Mouse (Mus musculus) megakaryocyte, embryonic 14.5 days (primary cell): ENCODE data around the gene Rffl. TPM values are rescaled to one million over a fixed set of nuclear protein-coding genes. Genes with fewer than 3 reads are reported as not detected.
A peak's percentile ranks its signal among the peaks of the same experiment; 100 is the strongest.

ENCODE experiments used
- H3K27me3 ChIP-seq: replicated peaks from 2 replicates; pipeline ENCODE3; 2012; ENCODE audit warnings: inconsistent platforms
- H3K36me3 ChIP-seq: replicated peaks from 2 replicates; pipeline ENCODE3; 2012; ENCODE audit warnings: low read length, inconsistent platforms, mixed read lengths
- H3K4me1 ChIP-seq: 2 replicates; pipeline ENCODE4 v1.6.1; 2012; ENCODE audit warnings: inconsistent platforms
- H3K4me3 ChIP-seq: replicated peaks from 2 replicates; pipeline ENCODE3; 2012; ENCODE audit warnings: moderate library complexity, mild to moderate bottlenecking, inconsistent platforms
- H3K9me3 ChIP-seq: 2 replicates; pipeline ENCODE4 v1.6.1; 2012; ENCODE audit warnings: inconsistent platforms
- FLI1 ChIP-seq: IDR thresholded peaks from 2 replicates; pipeline ENCODE4 v1.6.1; 2012; ENCODE audit warnings: low read length, inconsistent platforms, mixed read lengths
- GATA1 ChIP-seq: IDR thresholded peaks from 3 replicates; pipeline ENCODE4 v1.6.1; 2012; ENCODE audit warnings: mixed read lengths, low read length, inconsistent platforms, borderline replicate concordance
- polyA plus RNA-seq: library from polyadenylated mRNA; stranded (reverse); fragments of >175 nt; gene quantifications from 2 replicates; pipeline ENCODE4 v1.2.3, GENCODE M21; 2012; ENCODE audit warnings: low replicate concordance; ENCODE audit not compliant: insufficient read depth

Gene Rffl
- polyA plus RNA-seq, 1 experiment: 5.6 TPM

DNA sequence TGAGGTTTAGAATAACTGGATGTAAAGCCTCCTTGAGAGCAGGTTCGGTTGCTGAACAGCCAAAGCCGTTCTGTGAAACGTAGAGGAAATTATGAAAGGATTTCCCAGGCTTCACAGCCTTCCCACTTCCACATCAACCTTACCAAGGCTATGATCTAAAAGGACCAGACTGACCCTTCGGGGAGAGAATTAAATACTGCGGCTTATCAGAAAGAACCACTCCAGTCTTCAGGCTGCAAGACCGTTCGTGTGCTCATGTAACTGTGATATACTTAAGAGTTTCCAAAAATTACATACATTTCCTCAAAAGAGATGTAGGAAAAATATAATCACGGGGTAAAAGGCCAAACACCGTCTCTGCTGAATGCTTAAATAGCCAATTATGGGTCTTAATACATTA is 8.4 kb downstream of the Rffl start:
- H3K36me3 ChIP-seq: peaks cover 63% of the 10 kb centered on the region
- H3K4me1 ChIP-seq: peaks cover 82% of the 10 kb centered on the region
- no peaks in the 10 kb centered on the region for H3K9me3 ChIP-seq
- H3K4me3 ChIP-seq: no peak overlapping the region
- no peaks in the 10 kb centered on the region for H3K27me3 ChIP-seq
- TF ChIP-seq GATA1: no peak

DNA sequence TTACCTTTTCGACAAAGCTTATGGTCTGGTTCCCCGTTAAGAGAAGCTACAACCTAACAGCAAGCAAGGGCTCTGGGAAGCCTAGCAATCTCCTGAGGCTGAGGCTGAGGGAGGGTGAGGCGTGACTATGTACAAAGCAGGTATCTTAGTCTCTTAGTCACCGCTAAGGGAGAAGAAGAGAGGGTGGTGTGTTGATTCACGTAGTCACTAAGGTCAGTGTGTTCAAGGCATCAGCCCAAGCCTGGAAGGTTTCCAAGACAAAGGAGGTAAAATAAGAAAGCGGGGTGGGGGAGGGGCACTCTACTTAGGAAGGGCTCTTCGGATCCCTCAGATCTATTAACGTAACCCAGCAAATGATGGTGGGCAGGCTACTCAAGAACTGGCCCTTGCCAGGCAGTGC is 9.5 kb downstream of the Rffl start:
- TF ChIP-seq GATA1: no peak
- no peak for TF ChIP-seq FLI1
- peaks cover 68% of the 10 kb centered on the region for H3K36me3 ChIP-seq

DNA sequence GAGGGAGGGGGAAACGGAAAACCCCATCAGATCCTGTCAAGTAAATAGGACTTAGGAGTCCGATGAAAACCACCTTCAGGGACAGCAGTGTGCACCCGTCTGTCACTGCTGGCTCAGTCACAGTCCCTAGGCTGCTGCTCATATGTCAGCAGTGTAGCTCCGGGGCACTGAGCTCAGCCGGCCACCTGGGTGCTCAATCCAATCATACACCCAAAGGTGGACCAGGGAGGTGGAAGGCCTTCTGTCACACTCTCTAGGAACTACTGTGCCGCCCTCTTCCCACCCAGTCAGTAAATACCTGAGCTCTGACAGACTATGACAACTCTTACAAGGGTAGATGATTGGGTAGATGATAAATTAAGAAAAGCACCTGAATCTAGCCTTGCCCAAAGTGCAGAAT is 10.3 kb downstream of the Rffl start:
- no peak for TF ChIP-seq GATA1
- no peak for TF ChIP-seq FLI1
- Histone ChIP-seq H3K4me1 (peaks cover 84% of the 10 kb centered on the region), H3K4me3 (peak overlapping the region; percentile 23), H3K36me3 (peaks cover 72% of the 10 kb centered on the region), H3K9me3 (no peaks in the 10 kb centered on the region), H3K27me3 (no peaks in the 10 kb centered on the region)

More for the DNA sequence above, 9.5 kb downstream of the Rffl start:
- Histone ChIP-seq H3K9me3 (no peaks in the 10 kb centered on the region), H3K4me1 (peaks cover 82% of the 10 kb centered on the region), H3K27me3 (no peaks in the 10 kb centered on the region), H3K4me3 (no peak overlapping the region)

DNA sequence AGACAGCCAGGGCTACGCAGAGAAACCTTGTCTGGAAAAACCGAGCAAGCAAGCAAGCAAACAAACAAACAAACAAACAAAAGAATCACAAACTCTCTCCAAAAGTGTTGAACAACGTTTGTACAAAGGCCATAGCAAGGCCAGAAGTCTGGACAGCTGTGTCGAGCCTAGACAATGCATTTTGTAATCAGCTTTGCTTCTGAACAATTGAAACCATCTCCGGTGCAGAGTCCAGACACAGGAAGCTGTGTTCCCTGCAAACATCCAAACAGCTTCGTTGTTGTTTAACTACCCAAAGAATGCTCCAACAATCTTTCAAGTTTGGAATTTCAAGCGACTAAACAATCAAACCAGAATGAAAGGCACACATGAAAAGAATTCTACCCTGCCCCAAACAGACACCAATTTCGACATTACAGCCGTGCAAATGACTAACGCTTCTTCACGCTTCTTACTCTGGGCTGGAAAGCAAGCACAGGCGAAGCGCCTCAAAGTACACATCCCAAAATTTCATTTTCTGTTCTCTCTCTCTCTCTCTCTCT is 13.6 kb downstream of the Rffl start:
- Histone ChIP-seq H3K36me3 (peaks cover 85% of the 10 kb centered on the region), H3K4me3 (no peak overlapping the region), H3K4me1 (peaks cover 86% of the 10 kb centered on the region), H3K27me3 (no peaks in the 10 kb centered on the region), H3K9me3 (no peaks in the 10 kb centered on the region)
- TF ChIP-seq FLI1 (no peak), GATA1 (no peak)

DNA sequence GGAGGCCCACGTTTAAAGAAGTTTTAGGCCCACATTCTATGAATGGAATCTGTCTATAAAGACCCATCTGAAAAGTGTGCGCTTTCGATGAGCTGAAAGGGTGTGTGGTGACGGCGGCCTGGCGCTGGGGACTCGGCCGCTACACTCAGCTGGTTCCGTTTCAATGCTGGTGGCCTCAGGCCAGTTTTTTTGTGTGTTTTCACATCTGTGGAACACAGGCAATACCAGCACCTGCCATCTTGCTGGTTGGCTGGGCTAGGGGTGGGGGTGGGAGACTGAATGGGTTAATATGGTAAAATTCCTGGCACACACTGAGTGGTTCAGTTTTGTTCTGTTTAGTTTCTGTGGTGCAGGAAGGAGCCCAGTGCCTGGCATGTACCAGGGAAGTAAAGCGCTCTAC is 15.0 kb downstream of the Rffl start:
- Histone ChIP-seq H3K36me3 (peaks cover 83% of the 10 kb centered on the region), H3K4me1 (peaks cover 86% of the 10 kb centered on the region), H3K4me3 (no peak overlapping the region), H3K27me3 (no peaks in the 10 kb centered on the region), H3K9me3 (no peaks in the 10 kb centered on the region)
- no peak for TF ChIP-seq FLI1
- no peak for TF ChIP-seq GATA1

DNA sequence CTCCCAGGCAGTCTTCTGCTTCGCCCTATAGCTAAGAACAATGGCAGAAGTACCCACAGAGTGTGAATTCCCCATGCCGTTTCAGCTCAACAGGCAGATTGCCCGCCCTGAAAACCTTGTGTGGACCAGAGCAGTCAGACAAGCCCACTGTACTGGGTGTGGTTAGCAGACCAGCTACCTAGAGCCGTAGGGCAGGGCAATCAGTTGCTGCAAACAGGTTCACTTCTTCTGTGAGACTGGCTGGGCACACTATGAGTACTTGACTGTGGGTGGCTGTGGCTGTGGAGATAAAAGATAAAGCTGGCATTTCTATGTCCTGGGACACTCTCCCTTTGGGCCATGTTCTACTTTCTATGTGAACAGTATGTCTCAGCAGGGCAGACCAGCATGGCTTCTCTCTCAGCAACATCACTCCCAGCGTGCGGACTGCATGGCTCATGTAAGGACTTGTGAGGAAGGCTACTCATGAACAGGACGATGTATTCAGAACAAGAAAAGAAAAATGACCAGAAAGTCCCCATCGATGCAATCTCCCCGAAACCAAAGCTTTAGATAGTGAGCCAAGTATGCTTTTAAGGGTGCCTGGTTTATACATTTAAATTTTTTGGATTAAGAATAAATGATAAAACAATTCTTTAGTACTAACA is 15.6 kb downstream of the Rffl start:
- no peak for TF ChIP-seq GATA1
- Histone ChIP-seq H3K4me3 (peak overlapping the region; percentile 35), H3K36me3 (peaks cover 82% of the 10 kb centered on the region), H3K9me3 (no peaks in the 10 kb centered on the region), H3K27me3 (no peaks in the 10 kb centered on the region), H3K4me1 (peaks cover 86% of the 10 kb centered on the region)

DNA sequence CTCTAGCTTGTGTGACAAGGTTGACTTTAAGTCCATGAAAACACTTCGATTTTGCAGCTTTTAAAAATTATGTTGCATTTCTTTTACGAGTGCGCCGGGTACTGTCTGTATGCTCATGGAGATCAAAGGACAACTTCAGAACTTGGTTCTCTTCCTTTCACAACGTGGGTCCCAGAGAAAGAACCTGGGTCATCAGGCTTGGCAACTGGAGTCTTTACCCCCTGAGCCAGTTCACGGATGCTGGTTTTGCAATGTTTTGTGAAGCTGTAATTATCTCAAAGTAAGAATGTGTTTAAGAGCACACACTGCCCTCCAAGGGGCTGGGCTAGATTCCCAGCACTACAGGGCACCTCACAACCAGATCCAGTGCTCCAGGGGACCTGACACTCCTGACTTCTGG is 16.9 kb downstream of the Rffl start:
- Histone ChIP-seq H3K4me3 (no peak overlapping the region), H3K36me3 (peaks cover 84% of the 10 kb centered on the region), H3K27me3 (no peaks in the 10 kb centered on the region), H3K4me1 (peaks cover 93% of the 10 kb centered on the region), H3K9me3 (no peaks in the 10 kb centered on the region)
- no peak for TF ChIP-seq FLI1
- TF ChIP-seq GATA1: no peak

DNA sequence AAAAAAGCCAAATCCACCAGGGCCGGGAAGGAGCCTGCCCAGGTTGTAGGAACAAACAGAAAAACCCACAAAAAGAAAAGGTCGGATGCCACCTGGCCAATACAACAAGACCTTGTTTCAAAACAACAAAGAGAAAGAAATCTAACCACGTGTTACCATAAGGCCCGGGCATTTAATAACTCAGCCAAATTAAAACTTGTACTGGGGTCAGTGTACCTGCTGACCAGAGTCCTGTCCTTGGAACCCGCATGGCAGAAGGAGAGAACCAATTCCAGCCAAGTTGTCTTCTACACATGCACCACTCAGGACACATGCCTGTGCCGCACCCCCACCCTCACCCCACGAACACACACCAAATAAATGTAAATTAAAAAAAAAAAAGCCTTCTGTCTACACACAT is 18.1 kb downstream of the Rffl start:
- Histone ChIP-seq H3K4me3 (no peak overlapping the region), H3K4me1 (peaks cover 94% of the 10 kb centered on the region), H3K27me3 (no peaks in the 10 kb centered on the region), H3K9me3 (no peaks in the 10 kb centered on the region), H3K36me3 (peaks cover 77% of the 10 kb centered on the region)
- TF ChIP-seq GATA1 (no peak), FLI1 (no peak)

DNA sequence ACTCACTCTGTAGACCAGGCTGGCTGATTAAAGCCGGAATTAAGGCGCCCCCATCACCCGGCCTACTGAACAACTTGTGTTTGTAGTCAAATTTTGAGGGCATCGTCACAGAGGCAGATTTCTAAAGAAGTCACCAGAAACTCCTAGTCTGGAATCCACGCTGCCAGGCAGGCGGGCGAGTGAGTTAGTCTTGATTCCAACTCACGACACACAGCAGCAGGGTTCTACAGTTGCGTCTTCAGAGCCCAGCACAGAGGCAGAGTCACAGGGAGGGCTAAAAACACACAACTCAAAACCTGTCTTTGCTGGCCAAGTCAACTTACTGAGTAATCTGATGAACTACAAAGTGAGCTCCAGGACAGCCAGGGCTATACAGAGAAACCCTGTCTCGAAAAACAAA is 18.5 kb downstream of the Rffl start:
- no peak for TF ChIP-seq GATA1
- TF ChIP-seq FLI1: no peak

DNA sequence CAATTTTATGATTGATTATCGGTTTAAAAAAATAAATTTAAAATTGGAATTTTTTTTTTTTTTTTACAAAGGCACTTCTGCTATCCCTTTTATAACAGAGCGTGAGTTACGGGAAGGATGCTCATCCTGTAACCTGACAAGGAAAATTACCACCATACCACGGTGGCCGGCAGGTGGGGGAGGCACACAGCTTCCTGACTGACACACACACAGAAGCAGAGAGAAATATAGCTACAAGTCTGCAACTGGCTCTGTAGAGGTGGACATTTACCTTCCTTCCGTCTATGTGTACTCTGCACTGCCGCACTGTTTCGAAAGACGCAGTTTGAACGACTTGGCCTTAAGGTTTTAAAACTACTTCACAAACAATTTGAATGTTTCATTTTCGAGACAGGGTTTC is 18.9 kb downstream of the Rffl start:
- peaks cover 96% of the 10 kb centered on the region for H3K4me1 ChIP-seq
- H3K36me3 ChIP-seq: peaks cover 70% of the 10 kb centered on the region
- H3K27me3 ChIP-seq: no peaks in the 10 kb centered on the region
- H3K9me3 ChIP-seq: no peaks in the 10 kb centered on the region
- no peak overlapping the region for H3K4me3 ChIP-seq
- TF ChIP-seq FLI1: no peak
- no peak for TF ChIP-seq GATA1

More for the DNA sequence above, 18.5 kb downstream of the Rffl start:
- Histone ChIP-seq H3K27me3 (no peaks in the 10 kb centered on the region), H3K36me3 (peaks cover 74% of the 10 kb centered on the region), H3K9me3 (no peaks in the 10 kb centered on the region), H3K4me3 (no peak overlapping the region), H3K4me1 (peaks cover 96% of the 10 kb centered on the region)
